Mouse (Mus musculus): ENCODE data around the gene 1700034J05Rik.

DNA sequence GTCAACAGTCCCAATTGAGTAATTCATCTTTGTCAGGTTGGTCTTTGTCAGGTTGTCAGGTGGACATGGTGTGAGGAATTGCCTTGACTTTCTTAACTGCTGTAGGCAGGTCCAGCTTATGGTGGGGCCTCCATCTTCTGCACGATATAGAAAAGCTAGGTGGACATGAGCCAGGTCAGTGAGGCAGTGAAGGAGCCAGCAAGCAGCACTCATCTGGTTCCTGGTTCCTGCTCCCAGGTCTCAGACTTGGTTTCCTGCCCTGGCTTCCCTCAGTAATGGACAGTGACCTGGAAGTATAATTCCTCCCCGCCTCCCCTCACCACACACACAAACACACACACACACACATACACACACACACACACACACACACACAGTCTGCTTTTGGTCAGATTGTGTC, 41.2 kb upstream of the 1700034J05Rik start:
- no peak for TF ChIP-seq POLR2A (IDR thresholded peaks at IDR 0.05; ENCODE audit: borderline replicate concordance, low read depth, low read length)
- TF ChIP-seq CTCF (IDR thresholded peaks at IDR 0.05; ENCODE audit: low read depth, low read length): no peak
